Mouse (Mus musculus) MEL (cell line): ENCODE data around the gene Birc6.

Experiments used
- BHLHE40 ChIP-seq: IDR thresholded peaks from 2 replicates; pipeline ENCODE4 v1.6.1; 2012; ENCODE audit warnings: low read depth, mild to moderate bottlenecking, inconsistent platforms, low read length, improper control_type of control experiment, borderline replicate concordance
- CHD1 ChIP-seq: IDR thresholded peaks from 2 replicates; pipeline ENCODE4 v1.6.1; 2012; ENCODE audit warnings: low read depth, mild to moderate bottlenecking, inconsistent platforms, low read length, improper control_type of control experiment
- CTCF ChIP-seq, 3 experiments: IDR thresholded peaks in 2 of 3; conservative IDR thresholded peaks in 1 of 3; 2 replicates each; pipeline ENCODE4 v1.5.1; 2011 to 2012; ENCODE audit warnings: low read length in 3 of 3, low read depth in 2 of 3, mild to moderate bottlenecking in 2 of 3, improper control_type of control experiment in 1 of 3, inconsistent platforms in 1 of 3, mixed read lengths in 1 of 3, moderate library complexity in 1 of 3; ENCODE audit not compliant: control insufficient read depth in 1 of 3, insufficient read depth in 1 of 3, poor library complexity in 1 of 3, severe bottlenecking in 1 of 3
- JUND ChIP-seq: IDR thresholded peaks from 2 replicates; pipeline ENCODE4 v1.6.1; 2011; ENCODE audit warnings: low read depth, mild to moderate bottlenecking, improper control_type of control experiment, low read length
- POLR2A ChIP-seq, 2 experiments: IDR thresholded peaks; 2 replicates each; pipeline ENCODE4 v1.6.1; 2011 to 2012; ENCODE audit warnings: low read length in 2 of 2, mild to moderate bottlenecking in 2 of 2, control low read depth in 1 of 2, improper control_type of control experiment in 1 of 2, low read depth in 1 of 2, moderate library complexity in 1 of 2; ENCODE audit not compliant: control insufficient read depth in 1 of 2, insufficient read depth in 1 of 2, poor library complexity in 1 of 2
- TCF12 ChIP-seq: IDR thresholded peaks from 2 replicates; pipeline ENCODE4 v1.6.1; 2014; ENCODE audit warnings: low read depth, mild to moderate bottlenecking, inconsistent platforms, low read length, improper control_type of control experiment, moderate library complexity
- ZC3H11A ChIP-seq: IDR thresholded peaks from 2 replicates; pipeline ENCODE4 v1.6.1; 2012; ENCODE audit warnings: low read depth, mild to moderate bottlenecking, inconsistent platforms, low read length, improper control_type of control experiment

DNA sequence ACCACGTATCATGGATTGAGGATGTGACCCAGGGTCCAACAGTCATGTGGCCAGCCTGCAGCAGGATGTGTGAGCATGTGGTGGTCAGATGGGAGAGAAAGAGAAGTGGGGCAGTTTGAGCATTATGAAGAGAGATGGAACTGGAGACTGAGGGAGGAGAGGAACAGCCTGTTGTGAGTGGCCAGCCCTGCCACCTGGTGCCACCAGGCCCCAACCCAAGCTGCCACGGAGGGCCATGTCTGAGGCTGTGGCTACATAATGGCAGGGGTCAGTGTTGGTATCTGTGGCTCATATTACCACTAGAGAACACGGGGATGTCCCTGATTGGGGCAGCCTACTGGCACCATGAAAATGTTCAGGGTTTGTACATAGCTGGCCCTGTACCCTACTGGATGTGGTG, 187.0 kb downstream of the Birc6 start:
- TF ChIP-seq POLR2A (IDR thresholded peaks at IDR 0.05; ENCODE audit: control insufficient read depth in 1 of 2, insufficient read depth in 1 of 2, low read depth in 1 of 2, low read length in 2 of 2, poor library complexity in 1 of 2) (no peak), ZC3H11A (no peak), BHLHE40 (no peak), CHD1 (no peak), CTCF (IDR thresholded peaks at IDR 0.05 in 2 of 3, conservative IDR thresholded peaks at IDR 0.05 in 1 of 3; ENCODE audit: control insufficient read depth in 1 of 3, insufficient read depth in 1 of 3, low read depth in 2 of 3, low read length in 3 of 3, poor library complexity in 1 of 3, severe bottlenecking in 1 of 3) (no peak), JUND (no peak), TCF12 (no peak)
